Mouse (Mus musculus): ENCODE results near the gene Plekha7. TPM values are rescaled to one million over a fixed set of nuclear protein-coding genes. Genes with fewer than 3 reads are reported as not detected.

Gene Plekha7
- polyA plus RNA-seq, 1 experiment from 2014 or later, result 25.7 TPM

GRCm38 (mm10) chr7:116147114-116147513 is 161.1 kb downstream of the Plekha7 start:
- Histone ChIP-seq H3K4me2 (no peak overlapping the region), H3K9ac (ENCODE audit: low read depth, low read length) (no peak overlapping the region), H3K27me3 (ENCODE audit: control insufficient read depth, insufficient read depth, low read length) (no peaks in the 10 kb centered on the region), H3K9me3 (replicated peaks; ENCODE audit: control insufficient read depth, low read length) (no peaks in the 10 kb centered on the region), H3K4me3 (ENCODE audit: low read depth, low read length) (no peak overlapping the region), H3K36me3 (ENCODE audit: control insufficient read depth, insufficient read depth, low read length) (peaks cover 9% of the 10 kb centered on the region), H3K4me1 (ENCODE audit: control insufficient read depth, insufficient read depth, low read length) (no peaks in the 10 kb centered on the region), H3K27ac (ENCODE audit: low read depth, low read length) (no peak overlapping the region)
- WGBS (ENCODE audit: insufficient replicate concordance), result 84% methylated on average over 2 of the region's 2 CpGs
- ATAC-seq (replicated peaks; ENCODE audit: insufficient number of reproducible peaks, low FRiP score, low TSS enrichment), result no peak

- WGBS (ENCODE audit: insufficient replicate concordance), result 92% methylated on average over 6 of the region's 6 CpGs
- Histone ChIP-seq H3K27ac (ENCODE audit: low read depth, low read length) (no peak overlapping the region), H3K27me3 (ENCODE audit: control insufficient read depth, insufficient read depth, low read length) (no peaks in the 10 kb centered on the region), H3K4me1 (ENCODE audit: control insufficient read depth, insufficient read depth, low read length) (no peaks in the 10 kb centered on the region), H3K9ac (ENCODE audit: low read depth, low read length) (no peak overlapping the region), H3K9me3 (replicated peaks; ENCODE audit: control insufficient read depth, low read length) (no peaks in the 10 kb centered on the region), H3K4me2 (no peak overlapping the region), H3K4me3 (ENCODE audit: low read depth, low read length) (no peak overlapping the region), H3K36me3 (ENCODE audit: control insufficient read depth, insufficient read depth, low read length) (peaks cover 11% of the 10 kb centered on the region)
- no peak for ATAC-seq (replicated peaks; ENCODE audit: insufficient number of reproducible peaks, low FRiP score, low TSS enrichment)
These were observed 163.1 kb downstream of the Plekha7 start for GRCm38 (mm10) chr7:116145030-116145429.

GRCm38 (mm10) chr7:116137671-116138070 is 170.5 kb downstream of the Plekha7 start:
- no peaks in the 10 kb centered on the region for H3K9me3 ChIP-seq (replicated peaks; ENCODE audit: control insufficient read depth, low read length)
- H3K9ac ChIP-seq (ENCODE audit: low read depth, low read length), result no peak overlapping the region
- no peak overlapping the region for H3K4me2 ChIP-seq
- no peaks in the 10 kb centered on the region for H3K4me1 ChIP-seq (ENCODE audit: control insufficient read depth, insufficient read depth, low read length)
- H3K4me3 ChIP-seq (ENCODE audit: low read depth, low read length), result no peak overlapping the region
- H3K36me3 ChIP-seq (ENCODE audit: control insufficient read depth, insufficient read depth, low read length), result peaks cover 20% of the 10 kb centered on the region
- no peak for ATAC-seq (replicated peaks; ENCODE audit: insufficient number of reproducible peaks, low FRiP score, low TSS enrichment)
- no peaks in the 10 kb centered on the region for H3K27me3 ChIP-seq (ENCODE audit: control insufficient read depth, insufficient read depth, low read length)
- 51% methylated on average over 3 of the region's 3 CpGs for WGBS (ENCODE audit: insufficient replicate concordance)
- H3K27ac ChIP-seq (ENCODE audit: low read depth, low read length), result no peak overlapping the region

GRCm38 (mm10) chr7:116137149-116137548 is 171.0 kb downstream of the Plekha7 start:
- no peaks in the 10 kb centered on the region for H3K27me3 ChIP-seq (ENCODE audit: control insufficient read depth, insufficient read depth, low read length)
- H3K4me1 ChIP-seq (ENCODE audit: control insufficient read depth, insufficient read depth, low read length), result 0 out of 2 replicates have a peak, but pooled peaks cover 4% of the 10 kb centered on the region
- H3K9ac ChIP-seq (ENCODE audit: low read depth, low read length), result no peak overlapping the region
- H3K4me3 ChIP-seq (ENCODE audit: low read depth, low read length), result no peak overlapping the region
- no peak for ATAC-seq (replicated peaks; ENCODE audit: insufficient number of reproducible peaks, low FRiP score, low TSS enrichment)
- WGBS (ENCODE audit: insufficient replicate concordance), result 75% methylated on average over 12 of the region's 12 CpGs
- no peak overlapping the region for H3K4me2 ChIP-seq
- no peak overlapping the region for H3K27ac ChIP-seq (ENCODE audit: low read depth, low read length)
- peaks cover 17% of the 10 kb centered on the region for H3K36me3 ChIP-seq (ENCODE audit: control insufficient read depth, insufficient read depth, low read length)
- no peaks in the 10 kb centered on the region for H3K9me3 ChIP-seq (replicated peaks; ENCODE audit: control insufficient read depth, low read length)

- Histone ChIP-seq H3K4me1 (ENCODE audit: control insufficient read depth, insufficient read depth, low read length) (0 out of 2 replicates have a peak, but pooled peaks cover 9% of the 10 kb centered on the region), H3K27me3 (ENCODE audit: control insufficient read depth, insufficient read depth, low read length) (no peaks in the 10 kb centered on the region), H3K9ac (ENCODE audit: low read depth, low read length) (no peak overlapping the region), H3K36me3 (ENCODE audit: control insufficient read depth, insufficient read depth, low read length) (peaks cover 11% of the 10 kb centered on the region; the same call in 1 of the 2 replicates), H3K27ac (ENCODE audit: low read depth, low read length) (no peak overlapping the region), H3K9me3 (replicated peaks; ENCODE audit: control insufficient read depth, low read length) (no peaks in the 10 kb centered on the region), H3K4me3 (ENCODE audit: low read depth, low read length) (no peak overlapping the region), H3K4me2 (no peak overlapping the region)
- ATAC-seq (replicated peaks; ENCODE audit: insufficient number of reproducible peaks, low FRiP score, low TSS enrichment), result no peak
- WGBS (ENCODE audit: insufficient replicate concordance), result 76% methylated on average over 31 of the region's 31 CpGs
These were observed 173.5 kb downstream of the Plekha7 start for GRCm38 (mm10) chr7:116134413-116135292.

GRCm38 (mm10) chr7:116132078-116132477 is 176.1 kb downstream of the Plekha7 start:
- Histone ChIP-seq H3K27ac (ENCODE audit: low read depth, low read length) (no peak overlapping the region), H3K9ac (ENCODE audit: low read depth, low read length) (no peak overlapping the region), H3K9me3 (replicated peaks; ENCODE audit: control insufficient read depth, low read length) (no peaks in the 10 kb centered on the region), H3K27me3 (ENCODE audit: control insufficient read depth, insufficient read depth, low read length) (no peaks in the 10 kb centered on the region), H3K36me3 (ENCODE audit: control insufficient read depth, insufficient read depth, low read length) (peaks cover 7% of the 10 kb centered on the region; the same call in 1 of the 2 replicates), H3K4me2 (no peak overlapping the region), H3K4me1 (ENCODE audit: control insufficient read depth, insufficient read depth, low read length) (0 out of 2 replicates have a peak, but pooled peaks cover 9% of the 10 kb centered on the region), H3K4me3 (ENCODE audit: low read depth, low read length) (no peak overlapping the region)
- no peak for ATAC-seq (replicated peaks; ENCODE audit: insufficient number of reproducible peaks, low FRiP score, low TSS enrichment)
- 7% methylated on average over 5 of the region's 5 CpGs for WGBS (ENCODE audit: insufficient replicate concordance)

- 0 out of 2 replicates have a peak, but pooled peaks cover 9% of the 10 kb centered on the region for H3K4me1 ChIP-seq (ENCODE audit: control insufficient read depth, insufficient read depth, low read length)
- no peak overlapping the region for H3K9ac ChIP-seq (ENCODE audit: low read depth, low read length)
- H3K36me3 ChIP-seq (ENCODE audit: control insufficient read depth, insufficient read depth, low read length), result peaks cover 7% of the 10 kb centered on the region
- H3K4me2 ChIP-seq, result no peak overlapping the region
- no peak for ATAC-seq (replicated peaks; ENCODE audit: insufficient number of reproducible peaks, low FRiP score, low TSS enrichment)
- H3K9me3 ChIP-seq (replicated peaks; ENCODE audit: control insufficient read depth, low read length), result no peaks in the 10 kb centered on the region
- no peak overlapping the region for H3K4me3 ChIP-seq (ENCODE audit: low read depth, low read length)
- H3K27me3 ChIP-seq (ENCODE audit: control insufficient read depth, insufficient read depth, low read length), result no peaks in the 10 kb centered on the region
- 0 out of 2 replicates have a peak overlapping the region, but pooled peaks have one; percentile 41 for H3K27ac ChIP-seq (ENCODE audit: low read depth, low read length)
- WGBS (ENCODE audit: insufficient replicate concordance), result 12% methylated on average over 4 of the region's 4 CpGs
These were observed 176.8 kb downstream of the Plekha7 start for GRCm38 (mm10) chr7:116131390-116131789.

GRCm38 (mm10) chr7:116129374-116129773 is 178.8 kb downstream of the Plekha7 start:
- Histone ChIP-seq H3K36me3 (ENCODE audit: control insufficient read depth, insufficient read depth, low read length) (peaks cover 4% of the 10 kb centered on the region; the same call in 1 of the 2 replicates), H3K4me2 (no peak overlapping the region), H3K27me3 (ENCODE audit: control insufficient read depth, insufficient read depth, low read length) (no peaks in the 10 kb centered on the region), H3K9me3 (replicated peaks; ENCODE audit: control insufficient read depth, low read length) (no peaks in the 10 kb centered on the region), H3K9ac (ENCODE audit: low read depth, low read length) (no peak overlapping the region), H3K4me1 (ENCODE audit: control insufficient read depth, insufficient read depth, low read length) (0 out of 2 replicates have a peak, but pooled peaks cover 9% of the 10 kb centered on the region), H3K27ac (ENCODE audit: low read depth, low read length) (no peak overlapping the region), H3K4me3 (ENCODE audit: low read depth, low read length) (no peak overlapping the region)
- WGBS (ENCODE audit: insufficient replicate concordance), result 87% methylated on average over 10 of the region's 10 CpGs
- no peak for ATAC-seq (replicated peaks; ENCODE audit: insufficient number of reproducible peaks, low FRiP score, low TSS enrichment)
